Mouse (Mus musculus) bone marrow macrophage, adult 2 months (primary cell): ENCODE results near the gene Adamtsl1.

Experiments
- CTCF ChIP-seq: IDR thresholded peaks from 2 replicates; pipeline ENCODE4 v1.5.1; 2012; ENCODE audit warnings: low read depth, mild to moderate bottlenecking, low read length, moderate library complexity
- POLR2A ChIP-seq: IDR thresholded peaks from 2 replicates; pipeline ENCODE4 v1.6.1; 2012; ENCODE audit warnings: mild to moderate bottlenecking, low read depth, low read length, borderline replicate concordance

DNA sequence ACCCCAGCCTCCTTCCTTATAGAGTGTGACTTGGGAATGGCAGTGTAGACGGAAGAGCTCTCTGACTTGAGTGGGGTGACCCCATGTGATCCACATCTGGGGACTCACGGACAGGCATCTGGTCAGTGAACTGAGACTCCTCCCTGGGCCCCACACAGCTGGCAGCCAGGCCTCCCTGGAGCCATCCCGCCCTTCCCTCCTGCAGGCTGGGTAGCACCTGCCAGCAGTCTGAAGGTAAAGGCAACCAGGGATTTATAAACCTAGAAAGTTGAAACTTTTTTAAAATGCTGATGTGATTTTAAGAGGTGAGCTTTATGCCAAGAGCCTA lies 893.2 kb downstream of the Adamtsl1 start:
- TF ChIP-seq POLR2A (no peak), CTCF (no peak)
